Mouse (Mus musculus): ENCODE results near the gene B4galt1. TPM values are rescaled to one million over a fixed set of nuclear protein-coding genes. Genes with fewer than 3 reads are reported as not detected.

B4galt1 gene
- polyA plus RNA-seq, 1 experiment = 43.8 TPM

GRCm38 (mm10) chr4:40774279-40775259, 79.2 kb downstream of the B4galt1 start:
- Histone ChIP-seq H3K4me3 (replicated peaks) (peak overlapping the region; percentile 81), H3K36me3 (replicated peaks; ENCODE audit: low read length) (peaks cover 2% of the 10 kb centered on the region), H3K27me3 (replicated peaks) (peaks cover 5% of the 10 kb centered on the region), H3K9me3 (no peaks in the 10 kb centered on the region), H3K4me1 (peaks cover 62% of the 10 kb centered on the region)
- no peak for TF ChIP-seq GATA1 (IDR thresholded peaks at IDR 0.05; ENCODE audit: borderline replicate concordance, low read length)

DNA sequence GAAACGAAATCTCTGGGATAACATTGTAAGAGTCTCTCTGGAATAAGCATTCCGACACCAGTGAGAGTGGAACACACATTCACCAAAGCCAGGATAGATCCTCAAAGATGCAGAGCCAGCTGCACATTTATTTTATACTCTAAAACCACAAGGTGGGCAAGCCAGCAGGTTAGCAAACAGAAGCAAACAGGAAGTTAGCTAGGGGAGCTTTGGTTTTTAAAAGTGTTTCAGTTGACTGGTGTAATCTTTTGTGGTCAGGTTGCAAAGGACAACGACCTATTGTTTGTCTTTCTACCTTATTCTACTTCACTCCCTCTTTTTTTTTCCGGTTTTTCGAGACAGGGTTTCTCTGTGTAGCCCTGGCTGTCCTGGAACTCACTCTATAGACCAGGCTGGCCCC, 93.9 kb downstream of the B4galt1 start:
- Histone ChIP-seq H3K4me3 (replicated peaks) (no peak overlapping the region), H3K36me3 (replicated peaks; ENCODE audit: low read length) (peaks cover 11% of the 10 kb centered on the region)
- no peak for TF ChIP-seq FLI1 (IDR thresholded peaks at IDR 0.05; ENCODE audit: low read length)

GRCm38 (mm10) chr4:40757780-40758420, 95.9 kb downstream of the B4galt1 start, which contains the start of gene Smu1:
TSS of gene Smu1 (minus strand) at chr4:40757923.
- Histone ChIP-seq H3K27me3 (replicated peaks) (no peaks in the 10 kb centered on the region), H3K9me3 (no peaks in the 10 kb centered on the region), H3K4me3 (replicated peaks) (peak within 1 kb of the TSS; percentile 100), H3K4me1 (peaks cover 20% of the 10 kb centered on the region; the same call in 1 of the 2 replicates), H3K36me3 (replicated peaks; ENCODE audit: low read length) (peaks cover 31% of the 10 kb centered on the region)
- TF ChIP-seq GATA1 (IDR thresholded peaks at IDR 0.05; ENCODE audit: borderline replicate concordance, low read length) = no peak
- peak; percentile 89 for TF ChIP-seq FLI1 (IDR thresholded peaks at IDR 0.05; ENCODE audit: low read length)

More for the DNA sequence above, 93.9 kb downstream of the B4galt1 start:
- Histone ChIP-seq H3K27me3 (replicated peaks) (no peaks in the 10 kb centered on the region), H3K9me3 (no peaks in the 10 kb centered on the region), H3K4me1 (peaks cover 33% of the 10 kb centered on the region)

- TF ChIP-seq FLI1 (IDR thresholded peaks at IDR 0.05; ENCODE audit: low read length) = no peak
- no peak for TF ChIP-seq GATA1 (IDR thresholded peaks at IDR 0.05; ENCODE audit: borderline replicate concordance, low read length)
- peak overlapping the region; percentile 100 for H3K4me3 ChIP-seq (replicated peaks)
- H3K4me1 ChIP-seq = peaks cover 20% of the 10 kb centered on the region; the same call in 1 of the 2 replicates
- H3K9me3 ChIP-seq = no peaks in the 10 kb centered on the region
- peaks cover 37% of the 10 kb centered on the region for H3K36me3 ChIP-seq (replicated peaks; ENCODE audit: low read length)
- H3K27me3 ChIP-seq (replicated peaks) = no peaks in the 10 kb centered on the region
These were observed 96.5 kb downstream of the B4galt1 start for GRCm38 (mm10) chr4:40757157-40757779.

Other genes starting within 250 kb of the B4galt1 start
- 7.4 TPM in 1 of 2 replicates, not detected in the other for gene Aptx, start 150.8 kb downstream of the B4galt1 start, polyA plus RNA-seq (2012; ENCODE audit: insufficient read depth, low replicate concordance)
- gene Dnaja1, start 131.9 kb downstream of the B4galt1 start, polyA plus RNA-seq (2012; ENCODE audit: insufficient read depth, low replicate concordance) = 0.81 and 43.5 TPM in 2 replicates
- 8.3 TPM in 1 of 2 replicates, not detected in the other for gene Smu1, start 96.1 kb downstream of the B4galt1 start, polyA plus RNA-seq (2012; ENCODE audit: insufficient read depth, low replicate concordance)
- not detected in 2 replicates for gene Spink4, start 66.0 kb upstream of the B4galt1 start, polyA plus RNA-seq (2012; ENCODE audit: insufficient read depth, low replicate concordance)
- gene Bag1, start 94.3 kb upstream of the B4galt1 start, polyA plus RNA-seq (2012; ENCODE audit: insufficient read depth, low replicate concordance) = 409 and 1,033 TPM in 2 replicates
- 6.2 TPM in 1 of 2 replicates, not detected in the other for gene Chmp5, start 94.4 kb upstream of the B4galt1 start, polyA plus RNA-seq (2012; ENCODE audit: insufficient read depth, low replicate concordance)
- gene Nfx1, start 116.9 kb upstream of the B4galt1 start, polyA plus RNA-seq (2012; ENCODE audit: insufficient read depth, low replicate concordance) = 1.2 and 4.1 TPM in 2 replicates
- not detected in 2 replicates for gene Aqp7, start 194.1 kb upstream of the B4galt1 start, polyA plus RNA-seq (2012; ENCODE audit: insufficient read depth, low replicate concordance)
- gene Aqp3, start 244.2 kb upstream of the B4galt1 start, polyA plus RNA-seq (2012; ENCODE audit: insufficient read depth, low replicate concordance) = not detected in 2 replicates